Mouse (Mus musculus): ENCODE measurements at regions not wholly inside any gene's neighbourhood (a gene's known extent, or its start where the extent isn't known, plus 50 kb on each side); places are given as distances from the start of the nearest gene placed in this dataset.

DNA sequence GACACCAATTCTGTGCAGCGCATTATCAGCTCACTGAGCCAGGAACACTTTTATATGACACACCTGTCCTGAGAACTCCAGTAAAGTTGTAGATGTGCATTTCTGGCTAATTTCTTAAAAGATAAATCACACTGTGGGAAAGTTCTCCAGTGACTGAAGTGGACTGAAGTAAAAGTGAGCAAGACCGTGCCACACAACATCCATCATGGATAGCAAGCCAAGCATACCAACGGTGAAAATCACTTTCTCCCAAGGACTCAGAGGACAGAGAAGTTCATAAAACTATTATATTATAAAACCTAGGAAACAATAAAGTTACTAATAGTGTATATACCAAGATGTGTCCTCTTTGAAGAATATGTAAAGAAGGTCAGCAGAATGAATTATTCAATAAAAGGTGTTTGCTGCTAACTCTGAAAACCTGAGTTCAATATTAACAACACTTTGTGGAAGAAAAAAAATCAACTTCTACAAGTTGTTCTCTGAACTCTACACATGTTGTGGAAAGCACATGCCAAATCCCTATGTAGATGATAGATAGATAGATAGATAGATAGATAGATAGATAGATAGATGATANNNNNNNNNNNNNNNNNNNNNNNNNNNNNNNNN is 298.2 kb upstream of the Igbp1b start:
- DNase-seq (ENCODE audit: inconsistent ontology term): no peak

- no peak for DNase-seq (ENCODE audit: inconsistent ontology term)
Measured at GRCm38 (mm10) chr6:138950888-138951287, 292.5 kb upstream of the Igbp1b start.

DNA sequence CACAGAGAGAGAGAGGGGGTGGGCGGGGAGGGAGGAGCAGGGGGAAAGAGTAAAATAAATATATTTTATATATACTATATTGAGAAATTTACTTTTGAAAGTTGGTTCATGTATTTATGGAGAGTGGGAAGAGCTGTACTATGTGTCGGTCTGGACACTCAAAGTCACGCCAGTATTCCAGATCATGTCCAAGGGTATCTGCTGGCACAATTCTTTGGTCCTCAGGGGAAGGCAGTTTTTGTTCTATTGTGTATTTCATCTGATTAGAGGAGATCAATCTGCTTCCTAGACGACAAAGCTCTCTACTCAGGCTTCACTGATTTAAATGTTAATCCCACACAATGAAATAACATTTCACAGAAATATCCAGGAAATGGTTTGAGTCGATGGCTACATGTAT is 288.3 kb upstream of the Igbp1b start:
- DNase-seq (ENCODE audit: inconsistent ontology term): no peak

GRCm38 (mm10) chr6:138945432-138945831 is 287.1 kb upstream of the Igbp1b start:
- DNase-seq (ENCODE audit: inconsistent ontology term): no peak

DNA sequence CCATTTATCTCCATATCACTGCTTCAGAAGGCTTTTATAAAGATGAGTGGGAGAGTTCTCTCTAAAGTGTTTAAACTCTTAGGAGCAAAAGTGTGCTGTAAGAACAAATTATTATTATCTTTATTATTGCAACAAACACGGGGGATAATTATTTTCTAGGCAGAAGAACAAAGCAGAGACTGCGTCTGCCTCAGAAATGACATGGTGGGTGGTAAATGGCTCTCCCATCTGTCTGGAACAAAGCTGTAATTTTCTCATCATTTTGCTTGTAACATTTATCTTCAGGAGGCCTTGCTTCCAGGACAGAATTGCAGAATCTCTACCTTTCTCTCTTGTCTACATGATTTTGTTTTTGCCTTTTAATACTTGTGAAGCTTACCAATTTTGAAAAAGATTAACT is 261.8 kb upstream of the Igbp1b start:
- no peak for DNase-seq (ENCODE audit: inconsistent ontology term)

DNA sequence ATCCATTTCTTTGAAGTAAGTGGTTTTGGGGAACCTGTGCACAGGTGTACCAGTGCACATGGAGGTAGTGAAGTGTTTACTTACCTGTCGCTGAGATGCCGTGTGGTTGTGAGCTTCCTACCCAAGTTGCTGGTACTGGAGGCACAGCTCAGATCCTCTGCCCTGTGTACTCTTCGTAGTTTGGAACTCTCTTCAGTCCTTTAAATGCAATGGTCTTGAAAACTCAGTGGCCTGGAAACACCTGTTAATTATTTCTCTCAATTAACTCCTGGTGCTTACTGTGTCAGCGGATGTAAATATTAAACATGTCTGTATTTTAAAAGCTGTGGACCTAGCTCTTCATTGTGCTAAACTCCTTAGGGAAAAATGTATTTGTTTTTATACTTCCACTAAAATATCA is 261.2 kb upstream of the Igbp1b start:
- no peak for DNase-seq (ENCODE audit: inconsistent ontology term)

- no peak for DNase-seq (ENCODE audit: inconsistent ontology term)
Measured at GRCm38 (mm10) chr6:138914981-138915380, 256.6 kb upstream of the Igbp1b start.

DNA sequence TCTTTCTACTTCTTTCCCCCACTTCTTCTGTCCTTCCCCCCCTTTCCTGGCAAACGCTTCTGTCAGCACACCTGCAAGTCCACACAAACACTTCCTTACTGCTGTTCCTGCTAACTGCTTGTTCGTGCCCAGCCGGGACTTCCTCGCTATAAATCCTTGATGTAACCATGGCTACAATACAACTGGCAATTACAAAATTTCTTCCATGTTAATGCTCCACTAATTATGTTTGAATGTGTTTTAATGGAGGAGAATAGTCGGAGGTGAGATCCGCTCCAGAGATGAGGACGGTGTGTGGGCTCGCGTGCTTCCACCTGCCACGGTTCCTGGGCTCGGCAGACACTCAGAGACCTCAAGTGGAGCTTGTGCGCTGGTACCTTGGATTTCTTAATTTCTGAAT is 215.3 kb upstream of the Igbp1b start:
- DNase-seq (ENCODE audit: inconsistent ontology term): no peak

- DNase-seq (ENCODE audit: inconsistent ontology term): peak; percentile 1
Measured at GRCm38 (mm10) chr6:138872495-138873415, 214.4 kb upstream of the Igbp1b start.

- DNase-seq (ENCODE audit: inconsistent ontology term): no peak
Measured at GRCm38 (mm10) chr6:138838043-138838442, 179.7 kb upstream of the Igbp1b start.

GRCm38 (mm10) chr6:138834876-138835275 is 176.5 kb upstream of the Igbp1b start:
- no peak for DNase-seq (ENCODE audit: inconsistent ontology term)

DNA sequence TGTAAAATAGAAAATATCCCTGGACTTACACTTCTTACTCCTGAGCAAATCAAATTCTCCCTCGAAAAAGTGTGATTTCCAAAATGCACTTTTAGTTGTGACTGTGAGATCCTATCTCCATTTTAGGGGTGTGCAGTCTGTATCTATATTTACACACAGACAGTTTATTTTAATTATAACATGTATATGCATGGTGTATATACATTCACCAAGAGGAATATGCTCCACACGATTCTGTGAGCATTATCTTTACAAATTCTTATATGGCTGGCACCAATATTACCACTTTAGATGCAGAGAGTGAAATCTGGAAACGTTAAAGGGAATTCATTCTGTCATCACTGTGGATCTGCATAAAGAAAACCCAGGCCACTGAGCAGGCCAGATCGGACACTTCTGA is 143.5 kb upstream of the Igbp1b start:
- DNase-seq (ENCODE audit: inconsistent ontology term): no peak

GRCm38 (mm10) chr6:138800836-138801740 is 142.7 kb upstream of the Igbp1b start:
- DNase-seq (ENCODE audit: inconsistent ontology term): peak; percentile 66

- DNase-seq (ENCODE audit: inconsistent ontology term): no peak
Measured at GRCm38 (mm10) chr6:138794706-138795105, 136.4 kb upstream of the Igbp1b start.

DNA sequence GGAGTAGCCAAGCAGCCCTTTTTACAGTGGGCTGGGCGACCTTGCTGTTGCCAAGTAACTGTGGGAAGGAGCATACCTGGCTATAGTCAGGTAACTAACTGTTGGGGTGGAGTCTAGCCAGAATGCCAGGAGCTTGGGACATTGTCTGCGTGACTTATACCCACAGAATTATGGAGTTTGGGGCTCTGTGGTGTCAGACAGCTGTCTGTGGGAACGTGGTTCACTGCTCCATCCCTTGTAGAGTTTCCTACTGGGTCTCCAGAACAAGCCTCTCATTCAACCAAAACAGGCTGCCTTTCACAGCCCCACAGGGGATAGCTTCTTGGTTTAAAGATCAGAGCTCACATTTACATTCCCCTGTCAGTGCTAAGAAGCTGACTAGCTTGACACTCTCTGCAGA is 134.5 kb upstream of the Igbp1b start:
- DNase-seq (ENCODE audit: inconsistent ontology term): no peak

DNA sequence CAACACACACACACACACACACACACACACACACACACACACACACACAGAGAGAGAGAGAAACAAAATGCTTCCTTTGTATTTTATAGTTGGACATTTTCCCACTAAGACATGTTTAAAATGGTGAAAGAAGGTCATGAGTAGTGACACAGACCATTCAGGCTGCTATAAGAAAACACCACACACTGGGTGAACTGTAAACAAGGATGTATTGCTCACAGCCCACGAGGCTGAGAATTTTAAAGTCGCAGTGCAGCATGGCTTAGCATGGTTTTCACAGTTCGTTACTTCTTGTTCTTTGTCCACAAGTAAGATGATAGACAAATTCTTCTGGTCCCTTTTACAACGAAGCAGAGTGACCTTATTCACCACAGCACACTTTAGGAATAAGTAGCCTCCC is 124.6 kb upstream of the Igbp1b start:
- no peak for DNase-seq (ENCODE audit: inconsistent ontology term)

GRCm38 (mm10) chr6:138782470-138782869 is 124.1 kb upstream of the Igbp1b start:
- no peak for DNase-seq (ENCODE audit: inconsistent ontology term)

- no peak for DNase-seq (ENCODE audit: inconsistent ontology term)
Measured at GRCm38 (mm10) chr6:138761991-138762390, 103.6 kb upstream of the Igbp1b start.

GRCm38 (mm10) chr6:138754955-138755303 is 96.6 kb upstream of the Igbp1b start:
- no peak for DNase-seq (ENCODE audit: inconsistent ontology term)

GRCm38 (mm10) chr6:138754302-138754954 is 96.1 kb upstream of the Igbp1b start:
- peak; percentile 56 for DNase-seq (ENCODE audit: inconsistent ontology term)

DNA sequence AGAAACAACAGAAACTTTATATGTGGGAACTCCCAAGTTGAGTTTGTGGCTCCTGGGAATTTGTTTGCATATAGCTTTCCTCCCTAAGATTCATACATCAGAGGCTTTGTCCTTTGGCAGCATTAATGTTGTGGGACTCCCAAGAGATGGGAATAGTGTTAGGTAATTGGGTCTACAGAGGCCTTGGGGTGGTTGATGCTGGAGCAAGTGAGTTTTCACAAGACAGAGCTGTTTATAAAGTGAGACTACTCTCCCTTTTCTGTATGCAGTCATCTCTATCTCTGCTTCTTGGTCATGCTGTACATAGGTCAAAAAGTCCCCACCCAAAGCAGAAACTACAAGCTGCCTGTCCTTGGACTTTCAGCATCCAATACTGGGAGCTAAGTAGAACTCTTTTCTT is 59.4 kb upstream of the Igbp1b start:
- no peak for DNase-seq (ENCODE audit: inconsistent ontology term)
